Mouse (Mus musculus) lung, postnatal 0 days (tissue): ENCODE data around the gene Acbd3. TPM values are rescaled to one million over a fixed set of nuclear protein-coding genes. Genes with fewer than 3 reads are reported as not detected.

ENCODE experiments used
- ATAC-seq: fragments of 200-750 bp; cut with Nextera tagmentation; 2 replicates; pipeline ENCODE4 v1.8.0; 2017; ENCODE audit warnings: moderate library complexity
- DNase-seq: peaks from one replicate; pipeline ENCODE4 v3.0.0-alpha.2; 2016; ENCODE audit warnings: low spot score
- H3K27ac ChIP-seq: fragments of 300-500 bp; sonication (generic); 2 replicates; pipeline ENCODE4 v1.5.1; 2014; ENCODE audit warnings: antibody characterized with exemption, mild to moderate bottlenecking, low read length, mixed read lengths
- H3K27me3 ChIP-seq: fragments of 300-500 bp; sonication (generic); replicated peaks from 2 replicates; pipeline ENCODE4 v1.6.1; 2014; ENCODE audit warnings: low read length, mixed read lengths; ENCODE audit not compliant: insufficient read depth
- H3K36me3 ChIP-seq: fragments of 300-500 bp; sonication (generic); 2 replicates; pipeline ENCODE4 v1.6.1; 2014; ENCODE audit warnings: low read length, mixed read lengths; ENCODE audit not compliant: insufficient read depth
- H3K4me1 ChIP-seq: fragments of 300-500 bp; sonication (generic); 2 replicates; pipeline ENCODE4 v1.6.1; 2014; ENCODE audit warnings: antibody characterized with exemption, low read depth, low read length, mixed read lengths; ENCODE audit not compliant: insufficient read depth
- H3K4me2 ChIP-seq: fragments of 300-500 bp; sonication (generic); replicated peaks from 2 replicates; pipeline ENCODE4 v1.6.1; 2014; ENCODE audit warnings: low read depth, mild to moderate bottlenecking, low read length, moderate library complexity, mixed read lengths
- H3K4me3 ChIP-seq: fragments of 300-500 bp; sonication (generic); 2 replicates; pipeline ENCODE4 v1.5.1; 2014; ENCODE audit warnings: low read depth, low read length
- H3K9ac ChIP-seq: fragments of 300-500 bp; sonication (generic); replicated peaks from 2 replicates; pipeline ENCODE4 v1.6.1; 2014; ENCODE audit warnings: low read depth, mild to moderate bottlenecking
- H3K9me3 ChIP-seq: fragments of 300-500 bp; sonication (generic); 2 replicates; pipeline ENCODE4 v1.6.1; 2016; ENCODE audit warnings: low read length, mixed read lengths
- CTCF ChIP-seq: IDR thresholded peaks from 2 replicates; pipeline ENCODE4 v1.5.1; 2016; ENCODE audit warnings: antibody characterized with exemption, mild to moderate bottlenecking
- EP300 ChIP-seq: IDR thresholded peaks from 2 replicates; pipeline ENCODE4 v1.6.1; 2016; ENCODE audit warnings: antibody characterized with exemption, mild to moderate bottlenecking, control low read depth
- WGBS: fragments of 180-500 bp; shearing (Covaris S2); extraction: QIAGEN DNeasy Blood & Tissue Kit; methylation state at CpG from one replicate; pipeline ENCODE4 v1.1.7; 2014; 5-methylcytosine and 5-hydroxymethylcytosine counted together
- polyA plus RNA-seq: library from polyadenylated mRNA; unstranded; fragments of >200 nt; fragmentation: Nextera tagmentation; extraction: Ambion mirVana; gene quantifications from 2 replicates; pipeline ENCODE4 v1.2.1, GENCODE M21; 2015

The Acbd3 gene
- polyA plus RNA-seq, 1 experiment from 2014 or later: 17.0 TPM

GRCm38 (mm10) chr1:180707813-180708212 lies 18.0 kb upstream of the Acbd3 start:
- ATAC-seq (no peak), DNase-seq (no peak)
- Histone ChIP-seq H3K4me3 (no peak overlapping the region), H3K4me2 (no peak overlapping the region), H3K4me1 (0 out of 2 replicates have a peak, but pooled peaks cover 3% of the 10 kb centered on the region), H3K36me3 (no peaks in the 10 kb centered on the region), H3K9me3 (no peaks in the 10 kb centered on the region), H3K9ac (no peak overlapping the region), H3K27me3 (no peaks in the 10 kb centered on the region), H3K27ac (no peak overlapping the region)
- no peak for TF ChIP-seq EP300
- no peak for TF ChIP-seq CTCF
- 55% methylated on average over 3 of the region's 3 CpGs for WGBS

GRCm38 (mm10) chr1:180708935-180709776 lies 16.7 kb upstream of the Acbd3 start:
- peak; percentile 58 for DNase-seq

GRCm38 (mm10) chr1:180718756-180719155 lies 7.1 kb upstream of the Acbd3 start:
- ATAC-seq: no peak
- no peak overlapping the region for H3K4me3 ChIP-seq

More at GRCm38 (mm10) chr1:180708935-180709776, 16.7 kb upstream of the Acbd3 start:
- Histone ChIP-seq H3K9ac (no peak overlapping the region), H3K27me3 (no peaks in the 10 kb centered on the region), H3K9me3 (no peaks in the 10 kb centered on the region), H3K4me2 (0 out of 2 replicates have a peak overlapping the region, but pooled peaks have one; percentile 5), H3K36me3 (no peaks in the 10 kb centered on the region), H3K27ac (no peak overlapping the region), H3K4me3 (no peak overlapping the region), H3K4me1 (0 out of 2 replicates have a peak, but pooled peaks cover 3% of the 10 kb centered on the region)
- ATAC-seq: peak; percentile 80
- TF ChIP-seq EP300: no peak
- no peak for TF ChIP-seq CTCF
- 28% methylated on average over 14 of the region's 14 CpGs for WGBS

GRCm38 (mm10) chr1:180719483-180719882 lies 6.4 kb upstream of the Acbd3 start:
- no peak overlapping the region for H3K4me2 ChIP-seq
- no peaks in the 10 kb centered on the region for H3K4me1 ChIP-seq
- no peaks in the 10 kb centered on the region for H3K9me3 ChIP-seq
- H3K36me3 ChIP-seq: no peaks in the 10 kb centered on the region
- H3K27me3 ChIP-seq: no peaks in the 10 kb centered on the region
- 60% methylated on average over 6 of the region's 6 CpGs for WGBS
- H3K4me3 ChIP-seq: no peak overlapping the region
- ATAC-seq (peak; percentile 70), DNase-seq (peak; percentile 25)
- H3K27ac ChIP-seq: peak overlapping the region; percentile 11; the same call in 1 of the 2 replicates
- TF ChIP-seq CTCF: no peak
- peak; percentile 82 for TF ChIP-seq EP300
- no peak overlapping the region for H3K9ac ChIP-seq

More at GRCm38 (mm10) chr1:180718756-180719155, 7.1 kb upstream of the Acbd3 start:
- 73% methylated on average over 5 of the region's 5 CpGs for WGBS
- Histone ChIP-seq H3K4me2 (no peak overlapping the region), H3K36me3 (no peaks in the 10 kb centered on the region), H3K9me3 (no peaks in the 10 kb centered on the region), H3K27me3 (no peaks in the 10 kb centered on the region), H3K4me1 (no peaks in the 10 kb centered on the region), H3K9ac (no peak overlapping the region), H3K27ac (no peak overlapping the region)
- DNase-seq: no peak
- TF ChIP-seq EP300: no peak
- no peak for TF ChIP-seq CTCF

- H3K9ac ChIP-seq: no peak overlapping the region
- no peaks in the 10 kb centered on the region for H3K27me3 ChIP-seq
- WGBS: 34% methylated on average over 5 of the region's 5 CpGs
- DNase-seq: peak; percentile 75
- no peaks in the 10 kb centered on the region for H3K9me3 ChIP-seq
- H3K4me3 ChIP-seq: no peak overlapping the region
- no peaks in the 10 kb centered on the region; the same call in 1 of the 2 replicates for H3K4me1 ChIP-seq
- no peak overlapping the region for H3K4me2 ChIP-seq
- no peaks in the 10 kb centered on the region for H3K36me3 ChIP-seq
- ATAC-seq: peak; percentile 86
- peak overlapping the region; percentile 11; the same call in 1 of the 2 replicates for H3K27ac ChIP-seq
- TF ChIP-seq EP300: peak; percentile 32; the same call in 1 of the 2 replicates
- peak; percentile 97 for TF ChIP-seq CTCF
Measured at GRCm38 (mm10) chr1:180719951-180720689, 5.7 kb upstream of the Acbd3 start.

- Histone ChIP-seq H3K4me2 (no peak overlapping the region), H3K27ac (no peak overlapping the region), H3K9ac (no peak overlapping the region), H3K4me1 (peaks cover 5% of the 10 kb centered on the region), H3K9me3 (no peaks in the 10 kb centered on the region), H3K27me3 (no peaks in the 10 kb centered on the region), H3K4me3 (no peak overlapping the region), H3K36me3 (no peaks in the 10 kb centered on the region)
- WGBS: 52% methylated on average over 1 of the region's 1 CpGs
- ATAC-seq: no peak
- TF ChIP-seq EP300: no peak
- TF ChIP-seq CTCF: no peak
- no peak for DNase-seq
Measured at GRCm38 (mm10) chr1:180722608-180723007, 3.2 kb upstream of the Acbd3 start.
